In genomic region chr15:26894801-26895229, GRCm38 (mm10) we compare ENCODE assay signal across 8 mouse cellular contexts. TPM values are rescaled to one million over a fixed set of nuclear protein-coding genes. Genes with fewer than 3 reads are reported as not detected.
DNase-seq lines count a peak whose midpoint lies in the region; ATAC-seq and TF ChIP-seq lines count a peak whose summit lies in the region.

No protein-coding gene starts in this region.

- ATAC-seq in liver, embryonic 13.5 days (ENCODE audit: low read depth): peak; percentile 41
- ATAC-seq in neural tube, embryonic 14.5 days (ENCODE audit: low read depth): peak; percentile 86

- WGBS in liver, embryonic 13.5 days (ENCODE audit: insufficient replicate concordance): 3% methylated on average over 28 of the region's 28 CpGs
- under 1% methylated on average over 26 of the region's 28 CpGs for WGBS in neural tube, embryonic 14.5 days

- peaks cover 27% of the 10 kb centered on the region for H3K27me3 ChIP-seq in liver, embryonic 13.5 days
- H3K27me3 ChIP-seq in neural tube, embryonic 14.5 days (ENCODE audit: control insufficient read depth, insufficient read depth, low read length): no peaks in the 10 kb centered on the region

- H3K9me3 ChIP-seq in liver, embryonic 13.5 days (replicated peaks): no peaks in the 10 kb centered on the region
- no peaks in the 10 kb centered on the region for H3K9me3 ChIP-seq in neural tube, embryonic 14.5 days (ENCODE audit: control insufficient read depth, low read length)

- H3K36me3 ChIP-seq in liver, embryonic 13.5 days: no peaks in the 10 kb centered on the region
- H3K36me3 ChIP-seq in neural tube, embryonic 14.5 days (ENCODE audit: control insufficient read depth, insufficient read depth, low read length): no peaks in the 10 kb centered on the region

- peak in 1 of 2 experiments; percentile 9 for DNase-seq in left cerebral cortex, adult 2 months (ENCODE audit: extremely low spot score in 1 of 2, low spot score in 2 of 2)
- no peak for DNase-seq in left cerebral cortex, adult 8-10 months (ENCODE audit: low spot score in 2 of 2)
- DNase-seq in heart, adult 8-10 months (ENCODE audit: low spot score): peak; percentile 44
- DNase-seq in kidney, adult 11 months: peak; percentile 13
- DNase-seq in liver, embryonic 13.5 days: peak; percentile 0
- DNase-seq in thymus, postnatal 14 days: no peak

- H3K4me1 ChIP-seq in cortical plate, adult 2 months (ENCODE audit: control insufficient read depth, insufficient read depth, low read length): no peaks in the 10 kb centered on the region
- no peaks in the 10 kb centered on the region for H3K4me1 ChIP-seq in liver, embryonic 13.5 days (replicated peaks)
- H3K4me1 ChIP-seq in neural tube, embryonic 14.5 days (ENCODE audit: control insufficient read depth, insufficient read depth, low read length): peaks cover 11% of the 10 kb centered on the region

- H3K4me2 ChIP-seq in liver, embryonic 13.5 days: peak overlapping the region; percentile 59
- peak overlapping the region; percentile 86 for H3K4me2 ChIP-seq in neural tube, embryonic 14.5 days (ENCODE audit: low read depth, low read length)

- intact Hi-C loops in left cerebral cortex, adult 2 months (cut with DNase I): loop anchor here (5.0 kb wide), 1 partner anchor 93 kb away; no protein-coding TSS in a partner anchor

- peak overlapping the region; percentile 59 for H3K4me3 ChIP-seq in left cerebral cortex, adult 2 months
- H3K4me3 ChIP-seq in cortical plate, adult 2 months (ENCODE audit: insufficient read depth, low read length): peak overlapping the region; percentile 42
- peak overlapping the region; percentile 55 for H3K4me3 ChIP-seq in liver, embryonic 13.5 days (replicated peaks)
- peak overlapping the region; percentile 81 for H3K4me3 ChIP-seq in neural tube, embryonic 14.5 days (ENCODE audit: low read depth, low read length)

- peak overlapping the region; percentile 32; the same call in 1 of the 2 replicates for H3K27ac ChIP-seq in left cerebral cortex, adult 2 months
- H3K27ac ChIP-seq in cortical plate, adult 2 months (ENCODE audit: insufficient read depth, low read length): peak overlapping the region; percentile 52; the same call in 1 of the 2 replicates
- no peak overlapping the region for H3K27ac ChIP-seq in liver, embryonic 13.5 days
- H3K27ac ChIP-seq in neural tube, embryonic 14.5 days (ENCODE audit: low read depth, low read length): peak overlapping the region; percentile 87

- H3K9ac ChIP-seq in liver, embryonic 13.5 days: peak overlapping the region; percentile 43; the same call in 1 of the 2 replicates
- H3K9ac ChIP-seq in neural tube, embryonic 14.5 days (replicated peaks; ENCODE audit: low read depth, low read length): peak overlapping the region; percentile 78

- TF ChIP-seq CTCF in left cerebral cortex, adult 2 months (IDR thresholded peaks at IDR 0.05): no peak
- no peak for TF ChIP-seq CTCF in cortical plate, adult 2 months (IDR thresholded peaks at IDR 0.05; ENCODE audit: extremely low read depth, insufficient read depth, low read length)

- TF ChIP-seq POLR2A in cortical plate, adult 2 months (IDR thresholded peaks at IDR 0.05; ENCODE audit: extremely low read depth, insufficient read depth, low read length): no peak

RNA-seq across cellular contexts. Expression of gene Fbxl7, which starts 0.6 kb away (rescaled TPM):
- 1 to 10 TPM; 1.9 to 2.3 TPM for total RNA-seq in left cerebral cortex, adult 2 months (2021)
- total RNA-seq in left cerebral cortex, adult 8-10 months (2022): 1 to 10 TPM; 1.4 to 1.7 (median 1.6) TPM
- 0.96 and 1.2 TPM in 2 replicates for polyA plus RNA-seq in cortical plate, adult 2 months (2012; rRNA removed)
- total RNA-seq in heart, adult 8-10 months (2022): 1 to 10 TPM; 1.5 to 2.5 (median 2.2) TPM
- 0.82 and 1.1 TPM in 2 replicates for polyA plus RNA-seq in liver, embryonic 13.5 days (2015; fragmentation: Nextera tagmentation; extraction: Ambion mirVana)
- polyA plus RNA-seq in neural tube, embryonic 14.5 days (2014; fragmentation: Nextera tagmentation; extraction: Ambion mirVana): 14.4 and 15.9 TPM in 2 replicates

Comparison
In these comparisons a context has a peak if more than half of its experiments do, and no peak if none do; other contexts are left out.
1. DNase-seq: peak in heart, adult 8-10 months (single experiment), kidney, adult 11 months (single experiment) and liver, embryonic 13.5 days (single experiment); none in left cerebral cortex, adult 8-10 months (0 of 2) and thymus, postnatal 14 days (single experiment).
2. Peak in every context shown above with its lines, with median percentiles within 50 percentile points of each other: H3K4me3 ChIP-seq.